Mouse (Mus musculus) thymus, postnatal 36 days (tissue): ENCODE data around the gene Jph4.

Experiments
- DNase-seq, 2 experiments: peaks; one replicate each; pipeline ENCODE4 v3.0.0; 2022; ENCODE audit warnings: mixed read lengths in 2 of 2

Gene Jph4

DNA sequence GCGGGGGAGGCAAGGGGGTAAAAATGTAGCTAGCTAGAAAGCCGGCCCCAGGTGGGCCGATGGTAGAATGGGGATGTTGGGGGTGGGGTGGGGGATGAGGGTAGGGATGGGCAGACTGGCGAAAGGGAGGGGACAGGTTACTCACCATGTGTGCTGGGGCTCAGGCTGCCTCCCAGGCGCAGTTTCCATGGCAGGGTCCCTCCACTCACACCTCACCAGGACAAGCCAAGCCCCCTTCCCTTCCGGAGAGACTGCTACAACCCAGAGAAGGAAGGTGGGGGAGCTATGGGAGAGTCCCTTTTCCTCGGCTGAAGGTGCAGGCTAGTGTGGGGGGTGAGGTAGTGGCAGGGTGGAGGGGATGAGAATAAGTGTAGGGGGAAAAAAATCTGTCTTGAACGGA is 889 bp downstream of the Jph4 start:
- DNase-seq, result no peak

DNA sequence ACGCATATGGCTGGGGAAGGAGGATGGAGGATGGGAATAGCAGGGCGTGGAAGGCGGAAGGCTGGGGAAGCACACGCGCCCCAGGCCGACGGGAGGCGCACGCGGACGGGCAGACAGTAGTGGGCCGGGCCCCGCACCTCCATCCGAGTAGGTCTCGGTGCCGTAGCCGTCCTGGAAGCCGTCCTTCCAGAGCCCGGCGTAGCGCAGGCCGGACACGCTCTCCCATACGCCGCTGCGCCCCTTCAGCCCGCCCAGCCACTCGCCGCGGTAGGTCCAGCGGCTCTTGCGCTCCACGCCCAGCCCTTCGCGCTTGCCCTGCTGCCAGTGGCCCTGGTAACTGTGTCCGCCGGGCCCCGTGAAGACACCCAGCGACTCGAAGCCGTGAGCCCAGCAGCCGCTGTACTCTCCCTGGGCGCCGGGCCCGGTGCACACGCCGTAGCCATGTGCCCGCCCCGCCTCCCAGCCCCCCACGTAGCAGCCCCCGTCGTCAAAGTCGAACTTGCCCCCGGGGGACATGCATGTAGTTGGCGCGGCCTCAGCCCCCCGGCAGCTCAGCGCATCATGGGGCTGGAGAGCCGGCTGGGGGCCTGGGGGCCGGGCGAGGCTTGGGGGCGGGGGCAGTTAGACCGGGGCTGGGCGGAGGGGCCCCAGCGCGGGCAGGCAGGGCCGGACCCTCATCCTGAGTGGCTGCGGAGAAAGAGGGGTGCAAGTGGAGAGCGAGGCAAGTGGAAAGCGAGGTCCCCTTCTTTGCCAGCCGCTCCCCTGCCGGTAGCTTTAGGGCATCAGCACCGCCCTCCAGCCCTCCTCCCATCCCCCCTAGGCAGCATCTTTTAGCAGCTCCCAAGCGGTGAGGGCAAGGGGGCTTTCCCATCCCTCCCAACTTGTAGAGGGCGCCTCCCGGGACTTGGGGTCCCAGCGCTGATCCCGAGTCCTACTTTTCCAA is 1.7 kb downstream of the Jph4 start:
- DNase-seq, result no peak

DNA sequence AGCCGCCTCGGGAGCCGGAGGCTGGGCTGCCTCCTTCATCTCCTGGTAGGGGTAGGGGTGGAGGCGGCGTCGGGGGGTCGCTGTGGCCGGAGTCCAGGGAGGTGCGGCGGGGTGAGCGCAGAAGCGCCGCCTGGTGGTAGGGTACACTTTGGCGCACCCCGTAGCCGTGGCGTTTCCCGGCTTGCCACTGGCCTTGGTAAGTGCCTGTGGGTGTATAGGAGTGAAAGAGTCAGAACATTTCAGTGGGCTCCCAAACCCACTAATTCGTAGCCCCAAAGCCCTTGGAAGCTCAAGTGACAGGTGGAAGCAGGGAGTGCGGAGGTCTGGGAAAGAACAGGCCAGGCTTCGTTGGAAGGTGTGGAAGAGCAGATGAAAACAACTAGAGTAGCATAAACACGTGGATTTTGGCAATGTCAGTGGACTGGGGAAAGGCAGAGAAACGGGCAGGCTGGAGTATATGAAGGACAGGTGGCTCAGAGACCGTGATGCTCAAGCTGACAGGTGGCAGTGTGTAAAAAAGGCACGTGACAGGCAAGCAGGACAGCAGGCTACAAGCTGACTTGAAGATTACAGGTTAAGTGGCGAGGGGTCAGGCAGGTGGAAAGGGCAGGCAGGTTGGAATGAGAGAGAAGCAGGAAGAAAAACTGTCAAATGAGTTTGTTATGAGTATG is 2.6 kb downstream of the Jph4 start:
- no peak for DNase-seq

DNA sequence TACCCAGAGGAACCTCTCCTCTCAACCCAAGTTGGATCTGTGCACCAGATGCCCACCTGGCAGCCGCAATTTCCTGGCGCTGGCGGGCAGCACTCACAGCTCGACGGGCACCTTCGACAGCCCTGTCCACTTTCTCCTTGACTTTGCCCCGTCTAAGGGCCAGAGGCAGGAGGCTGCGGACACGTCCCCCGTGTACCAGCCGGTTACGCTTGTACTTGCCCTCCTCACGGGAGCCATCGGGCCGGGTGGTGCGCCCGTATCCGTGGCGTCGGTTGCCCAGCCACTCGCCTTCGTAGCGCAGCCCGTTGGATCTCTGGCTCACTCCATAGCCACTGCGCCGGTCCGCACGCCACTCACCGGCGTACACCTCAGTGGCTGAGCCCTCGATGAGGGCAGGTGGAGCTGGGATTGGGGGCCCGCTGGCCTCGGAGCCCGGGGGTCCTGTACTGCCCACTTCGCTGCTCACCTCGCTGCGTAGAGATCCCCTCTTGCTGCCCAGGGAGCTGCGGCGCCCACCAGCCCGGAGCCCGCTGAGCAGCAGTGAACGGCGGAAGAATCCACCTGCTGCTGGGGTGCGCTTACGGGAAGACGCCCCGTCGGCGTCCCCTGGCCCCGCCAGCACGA is 3.3 kb downstream of the Jph4 start:
- no peak for DNase-seq

DNA sequence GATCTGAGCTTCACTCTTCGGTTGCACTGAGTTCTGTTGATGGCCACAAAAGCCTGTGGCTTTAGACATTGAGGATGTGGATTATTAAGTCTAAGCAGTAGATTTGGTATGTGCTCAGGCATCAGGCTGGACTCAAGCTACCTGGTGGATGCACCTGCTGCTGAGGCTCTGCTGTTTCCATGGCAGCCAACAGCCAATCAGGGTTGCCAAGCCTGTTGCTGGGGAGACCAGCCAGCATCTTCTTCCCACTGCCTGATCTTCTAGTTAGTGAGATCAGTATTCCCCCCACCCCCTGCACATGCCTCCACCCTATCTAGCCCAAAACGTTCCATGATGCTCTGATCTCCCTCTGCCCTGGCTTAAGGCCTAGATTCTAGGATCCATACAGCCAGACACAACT is 5.0 kb downstream of the Jph4 start:
- no peak for DNase-seq

DNA sequence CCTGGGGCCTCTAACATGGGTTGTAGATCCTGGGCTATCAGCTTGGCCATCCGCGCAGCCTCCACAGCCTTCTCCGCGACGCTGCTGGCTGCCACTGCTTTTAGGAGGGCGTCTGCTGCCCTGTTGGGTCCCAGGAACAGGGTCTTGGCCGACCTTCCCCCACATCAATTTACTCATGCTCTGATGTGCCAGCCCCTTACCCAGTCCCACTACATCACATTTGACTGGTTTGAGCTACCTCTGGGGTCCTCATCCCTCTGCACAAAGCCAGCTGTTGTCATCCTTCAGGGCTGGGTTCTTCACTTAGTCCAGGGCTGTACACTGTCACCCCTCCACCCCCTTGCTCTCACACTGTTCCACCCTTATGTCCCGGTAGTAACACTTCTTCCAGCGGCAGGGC is 6.7 kb downstream of the Jph4 start:
- no peak for DNase-seq

DNA sequence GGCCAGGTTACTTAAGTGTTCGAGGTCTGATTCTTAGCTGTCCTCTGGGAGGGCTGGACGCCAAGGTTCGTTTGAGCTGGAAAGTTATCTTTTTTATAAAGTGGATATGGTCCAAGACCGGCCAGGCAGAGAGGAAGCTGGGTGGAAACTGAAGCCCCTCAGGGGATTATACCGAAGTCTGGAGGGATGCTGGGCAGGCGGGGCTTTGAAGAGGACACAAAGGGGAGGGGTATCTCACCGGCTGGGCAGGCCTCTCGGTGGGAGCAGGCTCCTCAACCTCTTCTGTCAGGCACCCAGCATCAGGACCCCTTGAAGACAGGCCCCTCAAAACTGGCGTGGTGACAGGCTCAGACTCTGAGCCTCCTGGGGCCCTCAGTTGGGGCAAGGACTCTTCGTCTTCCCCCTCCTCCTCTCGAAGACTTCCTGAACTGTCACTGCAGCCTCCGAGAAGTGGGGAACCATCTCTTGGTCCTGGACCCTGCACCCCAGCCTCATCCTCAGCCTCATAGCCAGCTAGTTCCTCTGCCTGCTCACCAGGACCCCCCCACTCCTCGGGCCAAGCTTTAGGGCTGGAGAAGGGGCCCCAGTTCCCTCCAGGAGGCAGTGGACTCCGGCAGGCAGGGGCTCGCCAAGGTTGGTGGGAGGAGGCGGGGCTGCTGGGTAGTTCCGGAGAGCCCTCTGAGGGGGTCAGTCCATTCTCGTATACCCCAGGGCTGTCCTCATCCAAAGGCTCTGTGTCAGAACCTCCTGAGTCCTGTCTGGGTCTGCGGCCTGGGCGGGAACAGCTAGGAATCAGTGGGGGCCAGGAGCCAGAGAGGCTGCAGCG is 7.5 kb downstream of the Jph4 start:
- no peak for DNase-seq

DNA sequence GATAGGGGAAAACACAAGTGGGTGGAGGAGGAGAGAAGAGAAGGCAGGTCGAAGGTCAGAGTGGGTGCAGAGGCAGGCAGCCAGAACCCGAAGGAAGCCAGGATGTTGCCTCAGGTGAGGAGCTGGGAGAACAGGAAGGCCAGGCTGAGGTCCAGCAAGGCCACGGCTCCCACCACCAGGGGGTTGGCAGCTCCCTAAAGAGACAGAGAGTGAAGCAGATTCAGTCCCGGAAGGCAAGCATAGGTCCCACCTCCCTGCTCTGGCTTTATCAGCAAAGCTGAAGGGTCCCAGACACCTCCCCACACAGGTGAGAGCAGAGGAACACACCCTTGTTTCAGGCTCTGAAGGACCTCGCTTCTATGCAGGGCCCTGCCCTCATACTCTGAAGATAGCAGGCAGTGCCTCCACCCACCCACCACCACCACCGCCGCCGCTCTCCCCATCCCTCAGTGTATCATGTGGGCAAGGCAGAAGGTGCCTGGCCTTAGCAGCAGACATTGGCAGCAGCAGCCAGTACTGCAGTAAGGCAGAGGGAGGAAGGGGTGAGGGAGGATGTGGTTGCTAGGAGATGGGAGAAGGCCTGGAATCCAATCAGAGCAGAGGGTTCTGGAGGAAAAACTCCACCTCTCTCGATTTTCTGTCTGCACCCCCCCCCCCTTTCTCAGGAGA is 8.4 kb downstream of the Jph4 start:
- no peak for DNase-seq

DNA sequence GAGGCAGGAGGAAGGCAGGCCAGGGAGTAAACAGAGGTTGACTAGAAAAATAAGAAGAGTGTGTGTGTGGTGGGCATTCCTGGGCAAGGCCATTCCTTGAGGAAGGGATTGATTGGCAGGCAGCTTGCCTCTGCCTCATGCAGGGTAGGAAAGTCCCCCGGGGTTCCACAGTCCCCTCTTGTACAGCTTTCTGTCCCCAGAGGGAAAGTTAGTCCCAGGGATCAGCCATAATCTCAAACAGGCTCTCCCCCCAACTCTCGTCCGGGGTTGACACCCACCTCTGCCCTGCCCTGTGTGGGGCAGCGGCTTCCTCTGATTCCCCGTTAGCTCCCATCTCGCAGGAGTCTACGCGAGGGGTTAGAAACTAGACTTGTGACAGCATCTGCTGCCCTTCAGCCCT is 9.7 kb downstream of the Jph4 start:
- DNase-seq, result no peak

DNA sequence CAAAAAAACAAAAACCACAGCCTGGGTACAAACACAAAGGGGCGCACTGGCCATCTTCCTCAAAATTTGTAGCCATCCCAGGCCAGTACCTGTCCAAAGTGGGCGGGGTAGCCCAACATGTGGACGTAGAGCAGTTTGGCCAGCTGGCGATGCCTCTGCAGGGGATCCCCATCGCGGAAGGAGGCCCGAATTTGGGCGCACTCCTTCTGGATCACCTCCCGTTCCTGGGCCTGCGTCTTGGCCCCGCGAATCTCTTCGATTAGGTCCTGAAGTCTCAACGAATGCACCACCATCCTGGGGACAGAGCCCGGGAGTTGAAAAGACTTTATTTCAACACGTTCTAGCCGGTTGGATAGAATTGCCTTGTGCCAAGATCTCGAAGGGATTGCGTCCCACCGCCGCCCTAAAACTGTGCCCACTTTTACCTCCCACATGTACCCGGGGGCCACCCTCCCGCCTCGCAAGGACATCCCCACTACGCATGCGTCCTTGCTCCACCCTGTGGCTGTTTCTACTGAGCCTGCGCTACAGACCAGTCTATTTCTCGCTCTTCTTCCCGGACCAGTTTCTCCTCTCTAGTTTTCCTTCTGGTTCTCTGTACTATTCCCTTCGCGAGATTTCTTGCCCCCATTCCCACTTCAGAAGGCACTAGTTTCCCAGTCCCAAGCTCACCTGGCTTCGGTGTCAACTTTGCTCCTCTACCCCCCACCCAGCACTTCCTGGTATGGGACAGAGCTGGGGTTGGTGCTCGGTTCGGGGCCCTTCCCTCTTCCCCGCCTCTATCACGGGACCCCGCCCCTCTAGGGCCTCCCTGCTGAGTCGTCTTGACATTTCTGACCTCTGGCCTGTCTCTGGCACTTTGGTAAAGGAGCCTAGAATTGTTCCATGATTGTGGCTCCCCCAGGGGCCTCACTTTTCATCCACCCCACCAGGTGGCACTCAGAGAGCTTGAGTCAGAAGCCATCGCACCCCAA is 10.6 kb downstream of the Jph4 start, which contains the start of gene Ap1g2:
TSS of gene Ap1g2 (minus strand) at position 758 of the 974 bp plus-strand sequence.
- peak; percentile 85 to 89 for DNase-seq

DNA sequence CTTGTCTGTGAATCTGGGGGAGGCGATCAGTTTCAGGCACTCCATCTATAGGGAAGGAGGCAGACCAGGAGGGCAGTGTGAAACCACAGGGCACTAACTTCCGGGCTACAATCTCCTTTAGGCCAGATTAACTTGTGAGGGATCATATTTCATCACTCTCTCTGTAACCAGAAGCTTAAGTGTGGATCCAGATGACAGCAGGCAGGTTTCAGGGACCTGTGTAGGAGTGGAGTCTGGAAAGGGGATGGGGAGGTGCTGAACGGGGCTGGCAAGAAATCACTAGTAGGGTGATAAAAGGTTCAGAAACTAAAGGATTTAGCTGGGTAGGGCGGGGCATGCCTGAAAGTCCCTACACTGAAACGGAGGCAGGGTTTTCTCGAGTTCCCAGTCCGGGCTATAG is 11.3 kb downstream of the Jph4 start:
- no peak for DNase-seq

DNA sequence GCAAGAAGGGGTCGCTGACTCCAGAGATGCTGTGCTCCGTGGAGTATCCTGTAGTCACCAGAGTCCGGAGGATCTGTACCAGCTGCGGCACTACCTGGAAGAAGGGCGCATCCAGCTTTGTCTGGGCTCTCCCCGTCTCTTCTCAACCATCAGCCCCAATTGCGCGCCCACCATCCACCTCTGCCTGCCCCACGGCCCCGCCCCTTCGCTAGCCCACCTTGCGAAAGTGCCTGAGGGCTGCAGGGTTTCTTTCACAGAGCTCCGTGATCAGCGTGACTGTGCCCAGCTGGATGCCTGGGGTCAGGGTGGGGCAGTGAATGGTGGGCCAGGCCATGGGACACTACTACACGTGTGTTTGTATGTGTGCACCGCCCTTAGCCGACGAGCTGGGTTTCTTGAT is 12.4 kb downstream of the Jph4 start:
- DNase-seq, result no peak

DNA sequence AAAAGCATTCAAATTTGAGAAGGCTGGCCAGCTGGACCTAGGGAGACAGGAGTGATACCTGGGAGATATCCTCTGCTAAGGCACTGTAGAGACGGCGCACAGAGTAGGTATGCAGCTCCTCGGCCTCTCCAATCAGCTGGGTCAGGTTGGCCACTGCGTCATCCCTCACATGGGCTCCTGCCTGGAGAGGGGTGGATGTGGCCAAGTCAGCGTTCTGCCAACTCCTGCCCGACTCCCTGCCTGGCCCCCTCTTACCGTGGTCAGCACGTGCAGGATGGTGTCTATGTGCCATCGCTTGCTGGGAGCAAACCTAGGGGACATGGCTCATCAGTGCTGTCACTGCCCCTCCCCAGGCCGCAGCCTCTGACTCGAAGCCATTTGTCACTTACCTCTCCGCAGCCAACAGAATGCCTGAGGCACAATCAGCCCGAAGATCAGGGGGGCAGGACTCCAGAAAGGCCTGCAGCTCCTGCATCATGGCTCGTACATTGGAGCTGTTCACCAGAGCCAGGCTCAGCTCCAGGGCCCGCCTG is 14.4 kb downstream of the Jph4 start:
- no peak for DNase-seq

DNA sequence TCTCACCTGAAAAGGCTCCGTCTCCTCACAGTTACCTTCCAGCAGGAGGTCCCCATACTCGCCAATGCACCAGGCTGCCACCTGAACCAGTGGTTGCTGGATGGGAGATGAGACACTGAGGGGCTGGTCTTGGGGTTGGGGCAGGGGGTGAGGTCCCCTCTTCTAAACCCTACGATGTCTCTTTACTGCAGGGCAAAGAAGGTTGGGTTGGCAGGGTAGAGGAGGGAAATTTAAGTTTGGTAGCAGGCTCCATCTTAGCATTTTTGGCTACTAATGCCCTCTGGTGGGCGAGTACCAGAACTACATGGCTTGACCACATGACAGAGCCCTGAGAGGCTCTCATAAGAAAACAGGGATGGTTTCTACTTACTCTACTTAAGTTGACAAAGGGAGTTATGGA is 15.1 kb downstream of the Jph4 start:
- DNase-seq, result peak in 1 of 2 experiments; percentile 46

DNA sequence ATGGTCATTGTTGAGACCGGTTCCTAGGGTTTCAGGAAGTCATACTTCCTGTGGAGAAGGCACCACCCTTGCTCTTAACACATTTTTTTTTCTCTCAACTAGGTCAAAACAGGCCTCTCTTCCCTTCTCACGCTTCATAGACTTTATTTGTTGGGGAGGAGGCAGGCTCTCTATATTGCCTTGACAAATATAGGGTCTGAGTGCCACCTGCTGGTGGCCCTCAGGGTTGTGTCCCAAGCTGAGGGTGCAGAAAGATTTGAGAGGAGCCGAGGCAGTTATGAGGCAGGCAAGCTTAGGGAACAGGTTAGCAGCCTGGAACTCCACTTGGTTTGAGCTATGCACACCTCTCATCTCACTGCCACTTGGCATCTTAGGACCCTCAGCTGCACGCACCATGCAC is 18.7 kb downstream of the Jph4 start:
- DNase-seq, result peak; percentile 50 to 60

DNA sequence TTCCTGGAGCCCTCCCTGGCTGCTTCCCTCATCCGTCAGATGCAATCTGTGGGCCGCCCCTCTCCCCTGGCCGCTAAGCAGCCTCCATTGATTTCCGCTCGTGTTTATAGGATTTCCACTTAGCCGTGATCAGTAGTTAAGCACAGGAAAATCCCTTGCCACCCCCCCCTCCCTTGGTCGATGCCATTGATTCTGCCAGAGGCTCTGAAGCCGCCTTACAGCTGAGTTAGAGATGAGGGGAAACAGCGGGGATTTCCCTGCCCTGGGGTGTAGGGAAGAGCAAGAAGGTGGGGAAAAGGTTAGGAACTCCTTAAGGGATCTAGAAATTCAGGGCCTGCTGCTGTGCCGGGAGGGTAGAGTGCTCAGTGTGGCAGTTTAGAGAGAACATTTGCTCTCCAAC is 19.1 kb downstream of the Jph4 start:
- no peak for DNase-seq

DNA sequence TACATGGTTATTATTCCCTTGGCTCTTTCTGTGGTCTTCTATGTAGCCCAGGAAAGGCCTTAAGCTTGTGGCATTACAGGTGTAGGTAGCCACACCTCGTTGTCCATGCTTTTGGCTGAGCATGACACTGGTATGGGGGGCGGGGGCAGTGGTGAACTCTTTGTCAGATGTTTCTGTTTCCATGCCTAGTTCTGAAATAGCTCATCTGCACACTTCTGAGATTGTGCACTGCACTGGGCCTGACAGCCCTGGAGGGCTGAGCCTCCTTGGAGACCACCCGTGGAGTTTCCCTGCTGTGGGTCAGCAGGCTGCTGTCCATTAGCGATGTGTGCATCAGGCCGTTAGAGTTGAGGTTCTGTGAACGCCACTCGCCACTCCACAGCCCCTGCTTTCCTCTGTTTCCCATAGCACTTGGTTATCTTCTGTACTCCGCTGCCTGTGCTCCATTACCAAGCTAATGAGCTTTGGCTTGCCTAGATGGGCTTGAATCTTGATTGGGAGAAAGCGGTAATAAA is 20.1 kb downstream of the Jph4 start:
- DNase-seq, result no peak

DNA sequence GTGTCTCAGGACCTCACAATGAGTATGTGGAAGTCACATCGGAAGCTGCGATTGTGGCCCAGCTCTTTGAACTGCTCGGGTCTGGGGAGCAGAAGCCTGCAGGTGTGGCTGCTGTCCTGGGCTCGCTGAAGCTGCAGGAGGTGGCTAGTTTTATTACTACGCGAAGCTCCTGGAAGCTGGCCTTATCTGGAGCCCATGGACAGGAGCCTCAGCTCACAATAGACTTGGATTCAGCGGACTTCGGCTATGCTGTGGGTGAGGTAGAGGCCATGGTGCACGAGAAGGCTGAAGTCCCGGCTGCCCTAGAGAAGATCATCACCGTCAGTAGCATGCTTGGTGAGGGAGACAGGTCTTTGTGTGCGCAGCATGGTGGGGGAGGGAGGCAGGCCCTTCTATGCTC is 21.1 kb downstream of the Jph4 start:
- DNase-seq, result no peak

DNA sequence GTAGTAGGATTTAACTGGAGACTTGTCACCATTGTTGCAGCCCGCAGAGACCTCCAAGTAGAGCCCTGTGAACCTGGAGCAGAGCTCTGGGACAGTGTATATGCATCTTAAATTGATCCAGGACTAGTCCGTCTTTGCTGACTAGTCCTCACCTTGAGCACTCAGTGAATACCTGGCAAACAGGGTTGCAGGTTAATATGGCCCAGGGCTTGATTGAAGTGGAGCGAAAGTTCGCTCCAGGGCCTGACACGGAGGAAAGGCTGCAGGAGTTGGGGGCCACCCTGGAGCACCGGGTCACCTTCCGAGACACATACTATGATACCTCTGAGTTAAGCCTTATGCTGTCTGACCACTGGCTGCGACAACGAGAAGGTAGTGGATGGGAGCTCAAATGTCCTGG is 21.5 kb downstream of the Jph4 start:
- no peak for DNase-seq

DNA sequence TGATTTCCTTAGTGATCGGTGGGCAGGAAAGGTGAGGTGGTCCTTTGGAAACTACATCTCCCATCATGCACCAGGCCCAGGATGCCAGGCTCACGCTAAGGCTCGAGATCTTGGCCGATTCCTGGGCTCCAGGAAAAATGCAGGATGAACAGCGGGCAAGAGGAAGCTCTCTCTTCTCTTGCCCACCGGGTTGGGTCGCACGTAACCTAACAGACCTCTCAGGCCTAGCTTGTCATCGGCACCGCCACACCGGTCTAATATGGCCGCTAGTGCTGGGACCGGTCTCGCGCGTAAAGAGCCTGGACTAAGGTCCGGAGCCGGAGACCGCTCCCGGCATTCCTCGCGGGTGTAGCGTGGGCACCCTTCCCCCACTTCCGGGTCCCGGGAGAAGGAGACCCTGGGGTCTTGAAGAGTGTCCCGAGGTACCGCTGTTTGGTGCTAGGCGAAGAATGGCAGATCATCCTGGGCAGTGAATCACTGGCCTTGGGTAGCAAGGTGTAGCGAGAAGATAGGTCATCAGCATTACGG is 22.0 kb downstream of the Jph4 start, which contains the start of gene Thtpa:
TSS of gene Thtpa (plus strand) at position 81 of the 528 bp plus-strand sequence.
- DNase-seq, result peak; percentile 62
